Mouse (Mus musculus): Measurements from ENCODE around the gene Pla2g3.

DNA sequence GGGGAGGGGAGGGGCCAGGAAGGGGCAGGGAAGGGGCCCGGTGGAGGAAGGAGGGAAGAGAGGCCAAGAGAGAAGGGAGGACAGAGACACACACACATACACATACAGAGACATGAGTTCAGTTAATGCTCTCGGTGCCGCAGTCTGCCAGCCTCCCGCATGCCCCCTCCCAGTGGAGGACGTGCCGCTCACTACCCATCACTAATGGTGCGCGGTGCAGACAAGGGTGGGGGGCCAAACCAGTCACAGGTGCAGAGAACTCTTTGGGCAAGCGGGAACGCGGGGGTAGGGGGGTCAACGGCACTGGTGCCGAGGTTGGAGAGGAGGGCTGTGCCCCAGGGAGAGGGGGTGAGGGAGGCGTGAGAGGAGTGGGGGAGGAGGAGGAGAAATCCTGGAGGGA, 32.8 kb downstream of the Pla2g3 start:
- TF ChIP-seq CTCF (IDR thresholded peaks at IDR 0.05; ENCODE audit: low read depth, low read length) (no peak), POLR2A (IDR thresholded peaks at IDR 0.05; ENCODE audit: borderline replicate concordance, low read depth, low read length) (no peak)

Measured in bone marrow macrophage, adult 2 months (primary cell).